Mouse (Mus musculus) midbrain, embryonic 11.5 days (tissue): ENCODE measurements at regions not wholly inside any gene's neighbourhood (a gene's known extent, or its start where the extent isn't known, plus 50 kb on each side); places are given as distances from the start of the nearest gene placed in this dataset.

Experiments
- ATAC-seq: fragments of 200-750 bp; cut with Nextera tagmentation; 2 replicates; pipeline ENCODE4 v1.8.0; 2017; ENCODE audit warnings: moderate TSS enrichment, moderate library complexity; ENCODE audit not compliant: low FRiP score
- DNase-seq: peaks from one replicate; pipeline ENCODE4 v3.0.0; 2015; ENCODE audit warnings: low spot score; ENCODE audit errors: missing footprints
- H3K27ac ChIP-seq: fragments of 300-500 bp; sonication (generic); 2 replicates; pipeline ENCODE4 v1.5.1; 2014; ENCODE audit warnings: low read depth, low read length
- H3K27me3 ChIP-seq: fragments of 300-500 bp; sonication (generic); 2 replicates; pipeline ENCODE4 v1.6.1; 2014; ENCODE audit warnings: mild to moderate bottlenecking, low read length, moderate library complexity, mixed read lengths; ENCODE audit not compliant: control insufficient read depth, insufficient read depth
- H3K36me3 ChIP-seq: fragments of 300-500 bp; sonication (generic); 2 replicates; pipeline ENCODE4 v1.6.1; 2014; ENCODE audit warnings: mild to moderate bottlenecking, low read length, moderate library complexity, mixed read lengths; ENCODE audit not compliant: control insufficient read depth, insufficient read depth
- H3K4me1 ChIP-seq: fragments of 300-500 bp; sonication (generic); 2 replicates; pipeline ENCODE4 v1.6.1; 2014; ENCODE audit warnings: low read length; ENCODE audit not compliant: control insufficient read depth, insufficient read depth
- H3K4me2 ChIP-seq: fragments of 300-500 bp; sonication (generic); 2 replicates; pipeline ENCODE4 v1.6.1; 2014; ENCODE audit warnings: mild to moderate bottlenecking, moderate library complexity
- H3K4me3 ChIP-seq: fragments of 300-500 bp; sonication (generic); 2 replicates; pipeline ENCODE4 v1.5.1; 2014; ENCODE audit warnings: low read depth, low read length
- H3K9ac ChIP-seq: fragments of 300-500 bp; sonication (generic); 2 replicates; pipeline ENCODE4 v1.6.1; 2014; ENCODE audit warnings: low read length
- H3K9me3 ChIP-seq: fragments of 300-500 bp; sonication (generic); 2 replicates; pipeline ENCODE4 v1.6.1; 2016; ENCODE audit warnings: low read length; ENCODE audit not compliant: control insufficient read depth
- WGBS: fragments of 180-500 bp; shearing (Covaris S2); extraction: QIAGEN DNeasy Blood & Tissue Kit; methylation state at CpG from one replicate; pipeline ENCODE4 v1.1.7; 2014; 5-methylcytosine and 5-hydroxymethylcytosine counted together

- H3K9me3 ChIP-seq = no peaks in the 10 kb centered on the region
- no peaks in the 10 kb centered on the region for H3K36me3 ChIP-seq
- DNase-seq = no peak
- no peaks in the 10 kb centered on the region for H3K27me3 ChIP-seq
- H3K27ac ChIP-seq = no peak overlapping the region
- H3K4me3 ChIP-seq = no peak overlapping the region
- ATAC-seq = no peak
- H3K9ac ChIP-seq = no peak overlapping the region
- 70% methylated on average over 1 of the region's 1 CpGs for WGBS
- no peaks in the 10 kb centered on the region for H3K4me1 ChIP-seq
- no peak overlapping the region for H3K4me2 ChIP-seq
These were observed 310.5 kb downstream of the Ptprc start for GRCm38 (mm10) chr1:137865030-137865429.

DNA sequence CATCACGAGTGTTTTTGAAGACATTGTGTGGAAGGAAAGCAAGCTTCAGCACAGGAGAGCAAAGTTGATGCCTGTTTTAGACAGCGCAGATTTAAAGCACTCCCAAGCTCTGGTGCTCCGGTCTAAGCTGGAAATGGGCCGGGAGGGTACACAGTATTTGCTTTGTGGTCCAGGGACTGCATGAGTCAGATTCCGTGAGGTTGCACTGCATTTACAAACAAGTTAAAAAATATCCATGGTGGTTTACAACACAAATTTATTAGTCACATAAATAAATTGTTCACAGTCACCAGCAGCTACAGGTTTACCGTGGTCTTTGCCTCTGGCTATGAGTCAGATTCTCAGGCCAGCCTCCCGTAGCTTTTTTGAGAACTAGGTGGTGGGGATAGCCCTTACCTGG lies 312.0 kb downstream of the Ptprc start:
- H3K36me3 ChIP-seq = no peaks in the 10 kb centered on the region
- DNase-seq (no peak), ATAC-seq (no peak)
- H3K27me3 ChIP-seq = no peaks in the 10 kb centered on the region
- no peak overlapping the region for H3K9ac ChIP-seq
- H3K9me3 ChIP-seq = no peaks in the 10 kb centered on the region
- H3K4me3 ChIP-seq = no peak overlapping the region
- 88% methylated on average over 7 of the region's 7 CpGs for WGBS
- H3K4me1 ChIP-seq = no peaks in the 10 kb centered on the region
- no peak overlapping the region for H3K27ac ChIP-seq
- no peak overlapping the region for H3K4me2 ChIP-seq

DNA sequence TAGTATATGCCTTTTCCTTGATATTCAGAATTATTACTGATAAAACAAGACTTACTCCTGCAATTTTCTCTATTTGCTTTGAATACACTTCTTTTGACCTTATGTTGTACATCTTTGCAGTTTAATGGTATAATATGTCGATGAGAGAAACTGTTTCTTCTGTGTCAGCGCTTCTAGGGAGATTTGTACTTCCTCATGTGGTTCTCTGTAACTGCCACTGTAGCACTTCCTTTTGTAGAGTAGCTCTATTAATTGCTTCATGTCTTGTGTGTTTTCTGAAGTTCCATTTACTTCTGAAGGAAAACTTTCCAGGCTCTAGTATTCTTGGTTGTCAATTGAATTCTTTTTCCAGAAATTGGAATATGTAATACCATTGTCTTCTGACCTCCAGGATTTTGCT lies 323.2 kb downstream of the Ptprc start:
- H3K4me1 ChIP-seq = no peaks in the 10 kb centered on the region
- no peak for ATAC-seq
- H3K27ac ChIP-seq = no peak overlapping the region
- H3K4me2 ChIP-seq = no peak overlapping the region
- no peaks in the 10 kb centered on the region for H3K36me3 ChIP-seq
- no peaks in the 10 kb centered on the region for H3K27me3 ChIP-seq
- H3K9ac ChIP-seq = no peak overlapping the region
- WGBS = 88% methylated on average over 2 of the region's 2 CpGs
- no peaks in the 10 kb centered on the region for H3K9me3 ChIP-seq
- DNase-seq = no peak
- H3K4me3 ChIP-seq = no peak overlapping the region

DNA sequence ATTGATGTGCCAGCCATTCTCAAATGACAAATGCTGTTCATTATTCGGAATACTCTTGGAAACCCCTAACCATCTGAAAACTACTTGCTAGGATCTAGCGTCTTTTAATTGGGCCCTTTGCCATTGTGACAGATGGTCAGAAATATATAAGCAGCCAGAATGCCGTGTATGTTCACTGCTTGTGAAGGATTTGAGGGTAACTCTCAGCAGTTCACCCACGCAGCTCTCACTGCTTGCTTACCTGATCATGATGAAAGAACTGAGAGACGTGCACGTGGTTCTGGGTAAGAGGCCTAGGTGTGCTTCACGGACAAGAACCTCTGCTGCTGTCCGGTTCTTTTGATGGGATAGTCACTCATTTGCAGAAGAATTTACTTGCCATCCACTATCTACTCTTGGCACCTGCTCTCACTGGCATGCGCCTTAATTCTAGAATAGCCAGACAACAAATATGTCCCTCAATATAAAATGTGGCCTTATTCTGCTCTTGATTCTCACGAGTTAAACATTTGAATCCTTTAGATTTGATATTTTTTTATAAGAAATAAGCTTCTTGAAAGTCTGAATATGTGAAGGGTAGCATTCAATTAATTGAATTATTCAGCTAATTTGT lies 328.1 kb downstream of the Ptprc start:
- no peak for DNase-seq
- H3K9me3 ChIP-seq = no peaks in the 10 kb centered on the region
- H3K36me3 ChIP-seq = no peaks in the 10 kb centered on the region
- ATAC-seq = no peak
- no peak overlapping the region for H3K27ac ChIP-seq
- no peak overlapping the region for H3K4me3 ChIP-seq
- no peak overlapping the region for H3K4me2 ChIP-seq
- WGBS = 88% methylated on average over 10 of the region's 10 CpGs
- no peaks in the 10 kb centered on the region for H3K4me1 ChIP-seq
- no peak overlapping the region for H3K9ac ChIP-seq
- no peaks in the 10 kb centered on the region for H3K27me3 ChIP-seq

DNA sequence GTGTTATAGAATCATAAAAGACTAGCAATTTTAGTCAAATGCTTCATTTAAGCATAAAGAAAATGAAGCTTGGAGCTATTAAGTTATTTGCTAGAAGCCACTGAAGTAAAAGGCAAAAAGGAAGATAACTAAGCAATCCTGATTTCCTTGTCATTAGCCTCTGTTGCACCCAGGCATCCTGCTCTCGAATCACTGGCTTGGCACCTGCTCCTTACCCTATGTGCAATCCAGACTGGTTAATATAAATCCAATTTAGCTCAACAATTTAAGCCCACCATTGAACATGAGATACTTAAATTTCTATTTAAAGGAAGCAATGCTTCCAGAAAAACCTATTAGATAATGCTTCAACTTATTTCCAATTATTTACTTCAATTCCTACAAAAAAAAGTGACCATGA lies 328.7 kb downstream of the Ptprc start:
- 81% methylated on average over 1 of the region's 1 CpGs for WGBS
- Histone ChIP-seq H3K4me3 (no peak overlapping the region), H3K27me3 (no peaks in the 10 kb centered on the region), H3K4me2 (no peak overlapping the region), H3K4me1 (no peaks in the 10 kb centered on the region), H3K9ac (no peak overlapping the region), H3K27ac (no peak overlapping the region), H3K36me3 (no peaks in the 10 kb centered on the region), H3K9me3 (no peaks in the 10 kb centered on the region)
- ATAC-seq (no peak), DNase-seq (no peak)

DNA sequence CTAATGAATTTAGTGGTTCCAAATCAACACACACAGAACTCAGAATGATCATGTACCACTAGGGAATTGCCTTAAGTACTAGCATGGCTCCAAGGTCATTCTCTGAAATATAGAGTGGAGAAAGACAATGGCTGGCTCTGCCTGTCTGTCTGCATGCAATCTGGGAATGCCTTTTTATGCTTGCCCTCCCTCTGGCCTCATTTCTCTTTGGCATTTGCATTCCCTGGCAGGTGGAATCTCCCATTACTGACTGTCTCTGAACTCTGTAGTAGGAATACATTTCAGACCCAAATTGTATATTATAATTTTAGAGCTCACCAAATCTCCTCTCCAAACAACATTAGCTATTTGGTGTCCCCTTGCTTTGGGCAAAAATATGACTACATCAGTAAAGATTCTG lies 335.0 kb downstream of the Ptprc start:
- no peaks in the 10 kb centered on the region for H3K36me3 ChIP-seq

DNA sequence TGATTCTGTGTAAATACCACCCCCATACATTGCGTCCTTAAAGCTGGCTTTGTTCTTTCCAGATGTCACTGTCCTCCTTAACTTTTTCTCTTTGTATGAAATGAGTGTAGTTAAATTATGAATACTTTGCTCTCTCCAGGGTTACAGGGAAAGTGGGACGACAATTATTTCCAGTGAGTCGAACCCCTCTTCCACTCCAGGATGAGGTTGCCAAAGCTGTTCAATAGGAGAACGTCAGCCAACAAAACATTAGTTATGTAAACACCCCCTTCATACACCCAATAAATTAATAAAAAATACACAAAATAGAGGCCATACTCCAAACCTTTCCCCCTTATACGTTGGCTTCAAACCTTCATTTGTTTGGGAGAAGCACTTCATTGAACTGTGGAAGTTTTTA lies 335.8 kb downstream of the Ptprc start:
- WGBS = 78% methylated on average over 5 of the region's 5 CpGs
- no peak for ATAC-seq

More for the DNA sequence above, 335.0 kb downstream of the Ptprc start:
- no peak overlapping the region for H3K4me2 ChIP-seq
- no peak overlapping the region for H3K4me3 ChIP-seq
- H3K27ac ChIP-seq = no peak overlapping the region
- no peaks in the 10 kb centered on the region for H3K4me1 ChIP-seq
- H3K9me3 ChIP-seq = no peaks in the 10 kb centered on the region
- DNase-seq = no peak
- ATAC-seq = no peak
- no peak overlapping the region for H3K9ac ChIP-seq
- no peaks in the 10 kb centered on the region for H3K27me3 ChIP-seq

GRCm38 (mm10) chr1:137839263-137839662 lies 336.2 kb downstream of the Ptprc start:
- Histone ChIP-seq H3K4me3 (no peak overlapping the region), H3K4me1 (no peaks in the 10 kb centered on the region), H3K36me3 (no peaks in the 10 kb centered on the region), H3K27me3 (no peaks in the 10 kb centered on the region), H3K9ac (no peak overlapping the region), H3K27ac (no peak overlapping the region), H3K4me2 (no peak overlapping the region), H3K9me3 (no peaks in the 10 kb centered on the region)
- 89% methylated on average over 2 of the region's 2 CpGs for WGBS
- no peak for ATAC-seq
- DNase-seq = no peak

More for the DNA sequence above, 335.8 kb downstream of the Ptprc start:
- Histone ChIP-seq H3K36me3 (no peaks in the 10 kb centered on the region), H3K27ac (no peak overlapping the region), H3K9me3 (no peaks in the 10 kb centered on the region), H3K4me2 (no peak overlapping the region), H3K4me3 (no peak overlapping the region), H3K27me3 (no peaks in the 10 kb centered on the region), H3K9ac (no peak overlapping the region), H3K4me1 (no peaks in the 10 kb centered on the region)
- no peak for DNase-seq

GRCm38 (mm10) chr1:137838357-137838756 lies 337.2 kb downstream of the Ptprc start:
- WGBS = 65% methylated on average over 8 of the region's 8 CpGs
- no peak overlapping the region for H3K4me3 ChIP-seq
- no peak overlapping the region for H3K9ac ChIP-seq
- no peaks in the 10 kb centered on the region for H3K27me3 ChIP-seq
- no peak overlapping the region for H3K4me2 ChIP-seq
- H3K4me1 ChIP-seq = no peaks in the 10 kb centered on the region
- no peaks in the 10 kb centered on the region for H3K9me3 ChIP-seq
- H3K27ac ChIP-seq = no peak overlapping the region
- ATAC-seq (no peak), DNase-seq (no peak)
- no peaks in the 10 kb centered on the region for H3K36me3 ChIP-seq

DNA sequence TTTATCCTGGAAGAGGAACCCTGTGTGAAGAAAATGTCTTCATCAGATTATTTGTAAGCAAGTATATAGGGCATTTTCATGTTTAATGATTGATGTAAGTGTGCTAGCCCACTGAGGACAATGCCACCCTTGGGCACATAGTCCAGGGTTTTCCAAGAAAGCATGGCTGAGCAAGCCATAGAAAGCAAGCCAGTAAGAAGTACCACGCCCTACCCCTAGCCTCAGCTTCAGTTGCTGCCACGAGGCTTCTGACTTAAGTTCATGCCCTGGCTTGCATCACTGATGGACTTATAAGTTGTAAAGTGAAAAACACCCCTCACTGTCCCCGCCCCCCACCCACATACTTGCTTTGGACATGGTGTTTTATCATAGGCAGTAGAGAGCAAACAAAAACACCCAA lies 342.0 kb downstream of the Ptprc start:
- WGBS = 75% methylated on average over 3 of the region's 3 CpGs
- ATAC-seq (no peak), DNase-seq (peak; percentile 56)
- no peak overlapping the region for H3K4me2 ChIP-seq
- H3K9me3 ChIP-seq = no peaks in the 10 kb centered on the region
- no peak overlapping the region for H3K27ac ChIP-seq
- no peak overlapping the region for H3K4me3 ChIP-seq
- no peak overlapping the region for H3K9ac ChIP-seq
- no peaks in the 10 kb centered on the region for H3K27me3 ChIP-seq
- H3K36me3 ChIP-seq = no peaks in the 10 kb centered on the region
- H3K4me1 ChIP-seq = no peaks in the 10 kb centered on the region
